Mouse (Mus musculus): ENCODE results near the gene Ghrhr. TPM values are rescaled to one million over a fixed set of nuclear protein-coding genes. Genes with fewer than 3 reads are reported as not detected.

Ghrhr gene
- polyA plus RNA-seq, 1 experiment from 2014 or later = not detected

GRCm38 (mm10) chr6:55434360-55434759, 58.3 kb downstream of the Ghrhr start:
- H3K9ac ChIP-seq = no peak overlapping the region
- peak; percentile 76; the same call in 1 of the 2 replicates for ATAC-seq (ENCODE audit: insufficient number of reproducible peaks, insufficient read depth, low FRiP score, low TSS enrichment)

GRCm38 (mm10) chr6:55435266-55436159, 59.4 kb downstream of the Ghrhr start:
- ATAC-seq (ENCODE audit: insufficient number of reproducible peaks, insufficient read depth, low FRiP score, low TSS enrichment) = no peak
- 60% methylated on average over 8 of the region's 8 CpGs for WGBS
- Histone ChIP-seq H3K4me3 (no peak overlapping the region), H3K36me3 (no peaks in the 10 kb centered on the region), H3K4me1 (peaks cover 12% of the 10 kb centered on the region), H3K9ac (no peak overlapping the region), H3K27me3 (no peaks in the 10 kb centered on the region), H3K4me2 (replicated peaks) (no peak overlapping the region), H3K9me3 (no peaks in the 10 kb centered on the region), H3K27ac (no peak overlapping the region)

More at GRCm38 (mm10) chr6:55434360-55434759, 58.3 kb downstream of the Ghrhr start:
- Histone ChIP-seq H3K4me1 (peaks cover 12% of the 10 kb centered on the region), H3K4me2 (replicated peaks) (no peak overlapping the region), H3K27me3 (no peaks in the 10 kb centered on the region), H3K36me3 (no peaks in the 10 kb centered on the region), H3K9me3 (no peaks in the 10 kb centered on the region), H3K27ac (peak overlapping the region; percentile 32; the same call in 1 of the 2 replicates), H3K4me3 (no peak overlapping the region)
- WGBS = 9% methylated on average over 3 of the region's 3 CpGs

- WGBS = 49% methylated on average over 3 of the region's 3 CpGs
- no peak overlapping the region for H3K9ac ChIP-seq
- H3K36me3 ChIP-seq = no peaks in the 10 kb centered on the region
- no peaks in the 10 kb centered on the region for H3K27me3 ChIP-seq
- H3K9me3 ChIP-seq = no peaks in the 10 kb centered on the region
- no peak overlapping the region for H3K4me2 ChIP-seq (replicated peaks)
- no peak for ATAC-seq (ENCODE audit: insufficient number of reproducible peaks, insufficient read depth, low FRiP score, low TSS enrichment)
- H3K4me3 ChIP-seq = no peak overlapping the region
- H3K27ac ChIP-seq = no peak overlapping the region
- H3K4me1 ChIP-seq = peaks cover 12% of the 10 kb centered on the region
Observed at GRCm38 (mm10) chr6:55437919-55438318, 61.8 kb downstream of the Ghrhr start.

Other genes with a start within 250 kb of the Ghrhr start
- 0.23 TPM in 1 of 2 replicates, not detected in the other for gene Crhr2, start 243.3 kb upstream of the Ghrhr start, polyA plus RNA-seq (2016; fragmentation: Nextera tagmentation; extraction: Ambion mirVana)
- gene Inmt, start 201.3 kb upstream of the Ghrhr start, polyA plus RNA-seq (2016; fragmentation: Nextera tagmentation; extraction: Ambion mirVana) = 2.4 and 2.6 TPM in 2 replicates
- 18.8 and 20.6 TPM in 2 replicates for gene Mindy4, start 172.9 kb upstream of the Ghrhr start, polyA plus RNA-seq (2016; fragmentation: Nextera tagmentation; extraction: Ambion mirVana)
- gene Aqp1, start 39.9 kb upstream of the Ghrhr start, polyA plus RNA-seq (2016; fragmentation: Nextera tagmentation; extraction: Ambion mirVana) = 9.8 and 11.1 TPM in 2 replicates
- 4.1 and 4.2 TPM in 2 replicates for gene Adcyap1r1, start 75.7 kb downstream of the Ghrhr start, polyA plus RNA-seq (2016; fragmentation: Nextera tagmentation; extraction: Ambion mirVana)

All from embryonic facial prominence, embryonic 12.5 days (tissue).